Mouse (Mus musculus) midbrain, embryonic 16.5 days (tissue): ENCODE results near the gene Nadsyn1. TPM values are rescaled to one million over a fixed set of nuclear protein-coding genes. Genes with fewer than 3 reads are reported as not detected.
A peak's percentile ranks its signal among the peaks of the same experiment; 100 is the strongest.

ENCODE experiments used
- ATAC-seq: fragments of 200-750 bp; cut with Nextera tagmentation; 2 replicates; pipeline ENCODE4 v1.8.0; 2017; ENCODE audit warnings: moderate TSS enrichment
- H3K27ac ChIP-seq: fragments of 300-500 bp; sonication (generic); 2 replicates; pipeline ENCODE4 v1.5.1; 2014; ENCODE audit warnings: mild to moderate bottlenecking, low read length, mixed read lengths
- H3K27me3 ChIP-seq: fragments of 300-500 bp; sonication (generic); 2 replicates; pipeline ENCODE4 v1.6.1; 2014; ENCODE audit warnings: low read depth, low read length, mixed read lengths; ENCODE audit not compliant: control insufficient read depth, insufficient read depth
- H3K36me3 ChIP-seq: fragments of 300-500 bp; sonication (generic); 2 replicates; pipeline ENCODE4 v1.6.1; 2014; ENCODE audit warnings: mild to moderate bottlenecking, low read length, moderate library complexity, mixed read lengths; ENCODE audit not compliant: control insufficient read depth, insufficient read depth
- H3K4me1 ChIP-seq: fragments of 300-500 bp; sonication (generic); 2 replicates; pipeline ENCODE4 v1.6.1; 2014; ENCODE audit warnings: mild to moderate bottlenecking, low read length, mixed read lengths; ENCODE audit not compliant: control insufficient read depth, insufficient read depth
- H3K4me2 ChIP-seq: fragments of 300-500 bp; sonication (generic); 2 replicates; pipeline ENCODE4 v1.6.1; 2014; ENCODE audit warnings: mild to moderate bottlenecking, low read length, mixed read lengths
- H3K4me3 ChIP-seq: fragments of 300-500 bp; sonication (generic); 2 replicates; pipeline ENCODE4 v1.5.1; 2014; ENCODE audit warnings: low read depth, mild to moderate bottlenecking, low read length, moderate library complexity, mixed read lengths
- H3K9ac ChIP-seq: fragments of 300-500 bp; sonication (generic); 2 replicates; pipeline ENCODE4 v1.6.1; 2014; ENCODE audit warnings: low read depth, low read length, mixed read lengths
- H3K9me3 ChIP-seq: fragments of 300-500 bp; sonication (generic); replicated peaks from 2 replicates; pipeline ENCODE4 v1.6.1; 2014; ENCODE audit warnings: mild to moderate bottlenecking, low read length, mixed read lengths; ENCODE audit not compliant: control insufficient read depth, poor library complexity, severe bottlenecking
- WGBS: fragments of 180-500 bp; shearing (Covaris S2); extraction: QIAGEN DNeasy Blood & Tissue Kit; methylation state at CpG from one replicate; pipeline ENCODE4 v1.1.7; 2014; 5-methylcytosine and 5-hydroxymethylcytosine counted together
- microRNA-seq: library from miRNA; unstranded; fragments of <30 nt; microRNA quantifications from one replicate; pipeline ENCODE4, GENCODE M21; 2017
- polyA plus RNA-seq: library from polyadenylated mRNA; unstranded; fragments of >200 nt; fragmentation: Nextera tagmentation; extraction: Ambion mirVana; gene quantifications from 2 replicates; pipeline ENCODE4 v1.2.1, GENCODE M21; 2015

Nadsyn1 gene
- polyA plus RNA-seq, 1 experiment from 2014 or later, result 6.5 TPM

- Histone ChIP-seq H3K9me3 (no peaks in the 10 kb centered on the region), H3K9ac (no peak overlapping the region), H3K4me2 (no peak overlapping the region), H3K27ac (no peak overlapping the region), H3K4me1 (peaks cover 11% of the 10 kb centered on the region), H3K4me3 (no peak overlapping the region), H3K27me3 (peaks cover 12% of the 10 kb centered on the region), H3K36me3 (no peaks in the 10 kb centered on the region)
- no peak for ATAC-seq
- 77% methylated on average over 4 of the region's 4 CpGs for WGBS
Measured at GRCm38 (mm10) chr7:143752056-143752455, 70.6 kb downstream of the Nadsyn1 start.

- WGBS, result 88% methylated on average over 1 of the region's 1 CpGs
- Histone ChIP-seq H3K9me3 (no peaks in the 10 kb centered on the region), H3K4me1 (peaks cover 7% of the 10 kb centered on the region), H3K36me3 (no peaks in the 10 kb centered on the region), H3K27me3 (peaks cover 12% of the 10 kb centered on the region), H3K4me2 (no peak overlapping the region), H3K27ac (no peak overlapping the region), H3K9ac (no peak overlapping the region), H3K4me3 (no peak overlapping the region)
- ATAC-seq, result no peak
Measured at GRCm38 (mm10) chr7:143751380-143751779, 71.3 kb downstream of the Nadsyn1 start.

- H3K27me3 ChIP-seq, result no peaks in the 10 kb centered on the region
- no peak overlapping the region for H3K9ac ChIP-seq
- H3K4me2 ChIP-seq, result no peak overlapping the region; the same call in 1 of the 2 replicates
- 62% methylated on average over 3 of the region's 3 CpGs for WGBS
- no peak overlapping the region for H3K4me3 ChIP-seq
- H3K27ac ChIP-seq, result no peak overlapping the region
- H3K9me3 ChIP-seq, result no peaks in the 10 kb centered on the region
- ATAC-seq, result 0 out of 2 replicates have a peak, but pooled peaks have one; percentile 30
- H3K4me1 ChIP-seq, result peaks cover 7% of the 10 kb centered on the region
- no peaks in the 10 kb centered on the region for H3K36me3 ChIP-seq
Measured at GRCm38 (mm10) chr7:143749045-143749444, 73.6 kb downstream of the Nadsyn1 start.

- peak overlapping the region; percentile 25 for H3K4me3 ChIP-seq
- H3K9ac ChIP-seq, result peak overlapping the region; percentile 40; the same call in 1 of the 2 replicates
- peak overlapping the region; percentile 46 for H3K4me2 ChIP-seq
- WGBS, result 2% methylated on average over 16 of the region's 16 CpGs
- peak; percentile 83 for ATAC-seq
- peaks cover 7% of the 10 kb centered on the region for H3K4me1 ChIP-seq
- no peaks in the 10 kb centered on the region for H3K27me3 ChIP-seq
- no peaks in the 10 kb centered on the region for H3K36me3 ChIP-seq
- no peaks in the 10 kb centered on the region for H3K9me3 ChIP-seq
- peak overlapping the region; percentile 67 for H3K27ac ChIP-seq
Measured at GRCm38 (mm10) chr7:143748041-143748868, 74.4 kb downstream of the Nadsyn1 start.

Small RNA genes lying within 50 kb of the gene (microRNA-seq; reads per million reads assigned to microRNA genes)
- gene Gm22064, result not detected

Other genes starting within 250 kb of the Nadsyn1 start
- gene Cars, start 222.8 kb downstream of the Nadsyn1 start, polyA plus RNA-seq, result 70.5 and 78.6 TPM in 2 replicates
- 0.16 and 0.24 TPM in 2 replicates for gene Tnfrsf26, start 194.1 kb downstream of the Nadsyn1 start, polyA plus RNA-seq
- 3.3 and 3.8 TPM in 2 replicates for gene Tnfrsf22, start 173.2 kb downstream of the Nadsyn1 start, polyA plus RNA-seq
- 0.72 and 0.90 TPM in 2 replicates for gene Tnfrsf23, start 137.0 kb downstream of the Nadsyn1 start, polyA plus RNA-seq
- 43.8 and 44.1 TPM in 2 replicates for gene Osbpl5, start 65.9 kb downstream of the Nadsyn1 start, polyA plus RNA-seq
- gene Mrgprg, start 55.9 kb downstream of the Nadsyn1 start, polyA plus RNA-seq, result not detected in 2 replicates
- gene Mrgpre, start 38.3 kb downstream of the Nadsyn1 start, polyA plus RNA-seq, result 11.4 and 14.1 TPM in 2 replicates
- 71.7 and 83.4 TPM in 2 replicates for gene Dhcr7, start 296 bp upstream of the Nadsyn1 start, polyA plus RNA-seq
- not detected in 2 replicates for gene Gm498, start 44.0 kb upstream of the Nadsyn1 start, polyA plus RNA-seq
- gene Shank2, start 179.1 kb upstream of the Nadsyn1 start, polyA plus RNA-seq, result 10.0 and 10.5 TPM in 2 replicates